Comparison of ENCODE assay signal across 9 mouse cellular contexts in the genomic region with DNA sequence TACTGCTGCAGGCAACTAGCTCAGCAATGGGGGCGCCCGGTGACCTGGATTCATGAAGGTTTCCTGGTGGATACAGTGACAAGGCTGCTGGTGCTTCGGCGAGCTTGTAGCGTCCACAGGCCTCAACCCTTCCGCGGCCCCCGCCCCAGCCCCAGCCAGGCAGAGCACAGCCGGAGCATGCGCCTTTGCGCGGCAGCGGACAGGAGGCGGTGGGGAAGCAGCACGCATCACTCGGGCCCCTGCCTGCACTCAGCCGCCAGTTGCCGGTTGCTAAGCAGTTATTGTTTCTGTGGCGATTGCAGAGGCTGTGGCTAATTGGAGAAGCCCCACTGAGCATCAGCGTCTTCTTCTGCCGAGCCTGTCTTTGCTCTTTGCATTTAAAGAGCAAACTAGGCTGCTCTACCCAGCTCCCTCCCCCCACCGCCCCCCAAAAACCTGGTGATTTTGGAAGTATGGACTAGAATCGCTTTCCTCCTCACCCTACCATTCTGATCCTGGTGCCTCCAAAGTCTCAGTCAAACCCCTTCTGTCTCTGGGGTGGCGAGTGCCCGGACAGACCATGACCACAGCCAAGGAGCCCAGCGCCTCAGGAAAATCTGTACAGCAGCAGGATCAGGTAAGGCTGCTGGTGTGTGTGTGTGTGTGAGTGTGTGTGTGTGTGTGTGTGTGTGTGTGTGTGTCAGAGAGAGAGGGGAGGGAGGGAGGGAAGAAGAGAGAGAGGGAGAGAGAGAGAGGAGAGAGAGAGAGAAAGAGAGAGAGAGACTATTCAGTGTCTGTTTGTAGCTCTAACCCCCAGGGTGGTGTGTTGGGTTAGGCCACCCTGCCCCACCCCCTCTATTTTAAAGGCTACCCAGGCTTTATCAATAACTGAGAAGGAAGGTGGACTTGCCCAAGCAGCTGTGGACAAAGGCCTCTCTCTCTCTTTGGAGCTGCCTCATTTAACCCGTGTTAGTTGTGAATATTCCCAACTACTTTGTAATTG.
A peak's percentile ranks its signal among the peaks of the same experiment; 100 is the strongest.
DNase-seq lines count a peak whose midpoint lies in the region; ATAC-seq and TF ChIP-seq lines count a peak whose summit lies in the region.
"Had no signal": no experiment of that assay in that cellular context is flagged by ENCODE, and none has a peak within 500 bp of the region (broad histone marks: within the 10 kb centered on the region; RNA-seq: fewer than 3 reads in every experiment).

No protein-coding gene starts in this region.

- no peaks in the 10 kb centered on the region for H3K27me3 ChIP-seq in kidney, embryonic 14.5 days (ENCODE audit: control insufficient read depth, insufficient read depth, low read length)

- H3K36me3 ChIP-seq in kidney, embryonic 14.5 days (ENCODE audit: control insufficient read depth, insufficient read depth, low read length), result no peaks in the 10 kb centered on the region

- no peak for TF ChIP-seq CTCF in lung, adult 2 months (IDR thresholded peaks at IDR 0.05; ENCODE audit: insufficient read depth, low read length)

- H3K4me2 ChIP-seq in kidney, embryonic 14.5 days (replicated peaks; ENCODE audit: low read depth, low read length), result peak overlapping the region; percentile 42

- WGBS in kidney, embryonic 14.5 days, result 8% methylated on average over 27 of the region's 27 CpGs
- WGBS in lung, adult 2 months, result 14% methylated on average over 27 of the region's 27 CpGs

- no peak for DNase-seq in kidney, postnatal 14 days
- peak; percentile 78 to 85 for DNase-seq in cerebellum, postnatal 25 days
- DNase-seq in frontal cortex, postnatal 25 days (ENCODE audit: low spot score in 2 of 2), result peak; percentile 50 to 66
- peak; percentile 79 to 86 for DNase-seq in left cerebral cortex, postnatal 14 days (ENCODE audit: low spot score in 2 of 2)
- peak; percentile 88 for DNase-seq in retina, embryonic 14.5 days (ENCODE audit: low spot score)
- no peak for DNase-seq in urinary bladder, postnatal 10 days (ENCODE audit: low spot score)
- DNase-seq in lung, adult 2 months, result no peak

- no peaks in the 10 kb centered on the region for H3K4me1 ChIP-seq in kidney, embryonic 14.5 days (ENCODE audit: control insufficient read depth, insufficient read depth, low read length)
- H3K4me1 ChIP-seq in lung, adult 2 months (ENCODE audit: control insufficient read depth, insufficient read depth, low read length), result no peaks in the 10 kb centered on the region

- peak; percentile 92 for ATAC-seq in kidney, embryonic 14.5 days (ENCODE audit: low FRiP score, low TSS enrichment)

- no peak for TF ChIP-seq POLR2A in lung, adult 2 months (IDR thresholded peaks at IDR 0.05; ENCODE audit: borderline replicate concordance, extremely low read depth, low read depth, low read length)

- no peak overlapping the region for H3K27ac ChIP-seq in kidney, embryonic 14.5 days (ENCODE audit: low read depth, low read length)
- H3K27ac ChIP-seq: liver, embryonic 14.5 days had no signal

- intact Hi-C loops in left cerebral cortex, postnatal 14 days (cut with DNase I), result loop anchor here (5.0 to 10.0 kb wide), 2 partner anchors 55 to 177 kb away; no protein-coding TSS in a partner anchor

- H3K4me3 ChIP-seq in kidney, embryonic 14.5 days (ENCODE audit: low read length), result peak overlapping the region; percentile 23; the same call in 1 of the 2 replicates
- H3K4me3 ChIP-seq in lung, adult 2 months (replicated peaks; ENCODE audit: extremely low read depth, low read depth, low read length), result no peak overlapping the region

- H3K9ac ChIP-seq in kidney, embryonic 14.5 days (ENCODE audit: low read depth, low read length), result peak overlapping the region; percentile 18; the same call in 1 of the 2 replicates
- H3K9ac ChIP-seq: liver, embryonic 14.5 days had no signal

- no peaks in the 10 kb centered on the region for H3K9me3 ChIP-seq in kidney, embryonic 14.5 days (ENCODE audit: control insufficient read depth, low read length)

Comparison
In these comparisons a context has a peak if more than half of its experiments do, and no peak if none do; other contexts are left out.
1. DNase-seq: peak in cerebellum, postnatal 25 days (2 of 2), frontal cortex, postnatal 25 days (2 of 2), left cerebral cortex, postnatal 14 days (2 of 2) and retina, embryonic 14.5 days (single experiment); none in kidney, postnatal 14 days (single experiment), urinary bladder, postnatal 10 days (single experiment) and lung, adult 2 months (single experiment).